ENCODE assay signal across 21 mouse cellular contexts in the genomic region with DNA sequence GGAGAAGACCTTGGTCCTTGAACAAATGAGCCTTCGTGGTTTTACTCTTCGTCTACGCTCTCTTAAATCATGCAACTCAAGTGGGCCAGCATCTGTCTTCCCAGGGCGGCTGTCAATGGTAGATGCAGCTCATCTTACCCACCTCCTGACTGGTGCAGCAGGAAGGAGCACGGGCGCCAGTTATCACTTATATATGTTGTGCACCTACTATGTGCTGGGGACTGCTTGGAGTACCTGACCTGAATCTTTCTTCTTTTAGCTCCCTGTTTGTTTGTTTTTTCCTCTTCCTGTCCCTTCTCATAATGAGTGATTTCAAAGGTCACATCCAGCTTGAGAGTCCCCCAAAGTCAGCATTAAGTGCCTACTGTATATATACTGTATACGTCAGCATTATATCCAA. TPM values are rescaled to one million over a fixed set of nuclear protein-coding genes. Genes with fewer than 3 reads are reported as not detected.
A peak's percentile ranks its signal among the peaks of the same experiment; 100 is the strongest.
DNase-seq lines count a peak whose midpoint lies in the region; ATAC-seq and TF ChIP-seq lines count a peak whose summit lies in the region.
"Had no signal": no experiment of that assay in that cellular context is flagged by ENCODE, and none has a peak within 500 bp of the region (broad histone marks: within the 10 kb centered on the region; RNA-seq: fewer than 3 reads in every experiment).

No protein-coding gene starts in this region.

- H3K36me3 ChIP-seq in CH12.LX (replicated peaks in 1 of 2; ENCODE audit: control insufficient read depth in 1 of 2, insufficient read depth in 1 of 2, low read length in 1 of 2) = peaks cover 0 to under 1% of the 10 kb centered on the region in 2 experiments
- H3K36me3 ChIP-seq in MEL (ENCODE audit: control insufficient read depth in 1 of 2, insufficient read depth in 2 of 2, low read length in 2 of 2) = peaks cover 0 to 3% of the 10 kb centered on the region in 2 experiments; a peak in 2 of 4 replicates
- H3K36me3 ChIP-seq in midbrain, embryonic 14.5 days (ENCODE audit: control insufficient read depth, insufficient read depth, low read length) = no peaks in the 10 kb centered on the region

- H3K27ac ChIP-seq in cerebellum, adult 2 months (ENCODE audit: insufficient read depth, low read length) = no peak overlapping the region
- H3K27ac ChIP-seq in CH12.LX (ENCODE audit: insufficient read depth, low read depth) (no peak overlapping the region), MEL (ENCODE audit: control insufficient read depth, low read depth, low read length) (no peak overlapping the region)
- H3K27ac ChIP-seq in midbrain, embryonic 14.5 days (replicated peaks; ENCODE audit: low read depth, low read length) = no peak overlapping the region

- TF ChIP-seq POLR2A in cerebellum, adult 2 months (IDR thresholded peaks at IDR 0.05; ENCODE audit: borderline replicate concordance, insufficient read depth, low read length) = no peak
- no peak for TF ChIP-seq POLR2A in CH12.LX (IDR thresholded peaks at IDR 0.05; ENCODE audit: low read depth, low read length)
- no peak for TF ChIP-seq POLR2A in MEL (IDR thresholded peaks at IDR 0.05; ENCODE audit: control insufficient read depth in 1 of 2, insufficient read depth in 1 of 2, low read depth in 1 of 2, low read length in 2 of 2, poor library complexity in 1 of 2)

- H3K4me3 ChIP-seq in cerebellum, adult 2 months (replicated peaks; ENCODE audit: insufficient read depth, low read depth, low read length) = no peak overlapping the region
- H3K4me3 ChIP-seq in CH12.LX (replicated peaks in 1 of 3; ENCODE audit: low read depth in 2 of 3, low read length in 2 of 3, poor library complexity in 1 of 3) (no peak overlapping the region), MEL (ENCODE audit: control insufficient read depth in 1 of 2, insufficient read depth in 1 of 2, low read depth in 2 of 2, low read length in 2 of 2) (no peak overlapping the region)
- no peak overlapping the region for H3K4me3 ChIP-seq in midbrain, embryonic 14.5 days (replicated peaks; ENCODE audit: low read depth, low read length)

- in situ Hi-C loops in CH12.LX (cut with MboI; ENCODE audit: low pct_ligation_motif_present, low pct_unique_long_range_greater_than_20kb, low sequenced_read_pairs) = loop anchor here (25.0 kb wide), 1 partner anchor 952 kb away; the partner anchor contains the start of gene Cpsf4l

- H3K79me2 ChIP-seq in CH12.LX (replicated peaks; ENCODE audit: control insufficient read depth, extremely low read depth, insufficient read depth, poor library complexity, severe bottlenecking) = peaks cover 8% of the 10 kb centered on the region
- H3K79me2 ChIP-seq in MEL (ENCODE audit: control insufficient read depth, insufficient read depth, low read length, poor library complexity) = peaks cover 6% of the 10 kb centered on the region

- H3K9ac ChIP-seq in CH12.LX (ENCODE audit: insufficient read depth, low read depth) = no peak overlapping the region
- H3K9ac ChIP-seq in MEL (ENCODE audit: control insufficient read depth, low read depth, low read length, poor library complexity, severe bottlenecking) = no peak overlapping the region
- H3K9ac ChIP-seq in midbrain, embryonic 14.5 days (replicated peaks; ENCODE audit: low read length) = no peak overlapping the region

- peak; percentile 29 for DNase-seq in cerebellum, adult 9-11 months
- DNase-seq in cerebellum, adult 2 months = no peak
- DNase-seq in CH12.LX (ENCODE audit: extremely low read depth) (no peak), MEL (ENCODE audit: low read depth, low spot score) (no peak)
- DNase-seq in adrenal gland, postnatal 36 days = no peak
- DNase-seq in midbrain, embryonic 14.5 days = no peak
- DNase-seq: adrenal gland, adult 2 months; adrenal gland, adult 8-10 months; adrenal gland, postnatal 10 days; adrenal gland, postnatal 14 days; adrenal gland, postnatal 25 days; B cell, adult 2 months; cerebellum, adult 11 months; cerebellum, adult 11-12 months; cerebellum, adult 18-20 months; cerebellum, adult 8-10 months; cerebellum, adult 9-10 months; cerebellum, postnatal 10 days had no signal

- WGBS in cerebellum, adult 2 months = 84% methylated on average over 7 of the region's 7 CpGs
- 87% methylated on average over 7 of the region's 7 CpGs for WGBS in midbrain, embryonic 14.5 days

- ATAC-seq in midbrain, embryonic 14.5 days (ENCODE audit: low FRiP score, low TSS enrichment) = no peak
- ATAC-seq: activated CD4-positive, CD25-positive, alpha-beta regulatory T cell, adult 4 months; CD4-positive, CD25-positive, alpha-beta regulatory T cell, adult 4 months; Patski had no signal

- no peaks in the 10 kb centered on the region for H3K4me1 ChIP-seq in cerebellum, adult 2 months (ENCODE audit: control insufficient read depth, insufficient read depth, low read length)
- H3K4me1 ChIP-seq in CH12.LX (ENCODE audit: control insufficient read depth in 1 of 2, insufficient read depth in 2 of 2) (peaks cover 0 to 8% of the 10 kb centered on the region in 2 experiments; a peak in 1 of 4 replicates), MEL (ENCODE audit: control insufficient read depth in 1 of 2, insufficient read depth in 2 of 2, low read length in 2 of 2) (peaks cover 8 to 10% of the 10 kb centered on the region in 2 experiments; a peak in 3 of 4 replicates)
- H3K4me1 ChIP-seq in midbrain, embryonic 14.5 days (ENCODE audit: control insufficient read depth, insufficient read depth, low read length) = no peaks in the 10 kb centered on the region

- TF ChIP-seq EP300 in CH12.LX (IDR thresholded peaks at IDR 0.05; ENCODE audit: low read length) (no peak), MEL (IDR thresholded peaks at IDR 0.05; ENCODE audit: low read depth in 1 of 2, low read length in 2 of 2) (no peak)

- no peaks in the 10 kb centered on the region for H3K27me3 ChIP-seq in cerebellum, adult 2 months (ENCODE audit: control insufficient read depth, insufficient read depth, low read length)
- H3K27me3 ChIP-seq in CH12.LX (replicated peaks) (peaks cover 43% of the 10 kb centered on the region), MEL (ENCODE audit: control insufficient read depth in 1 of 2, insufficient read depth in 2 of 2, low read length in 2 of 2) (no peaks in the 10 kb centered on the region)
- H3K27me3 ChIP-seq in midbrain, embryonic 14.5 days (ENCODE audit: control insufficient read depth, insufficient read depth, low read length) = no peaks in the 10 kb centered on the region

- no peaks in the 10 kb centered on the region for H3K9me3 ChIP-seq in CH12.LX (replicated peaks; ENCODE audit: low read length)
- no peaks in the 10 kb centered on the region for H3K9me3 ChIP-seq in MEL (replicated peaks; ENCODE audit: insufficient read depth, low read length)
- H3K9me3 ChIP-seq in midbrain, embryonic 14.5 days (ENCODE audit: control insufficient read depth, low read length) = no peaks in the 10 kb centered on the region

- no peak overlapping the region for H3K4me2 ChIP-seq in CH12.LX (ENCODE audit: insufficient read depth, low read depth, poor library complexity, severe bottlenecking)
- H3K4me2 ChIP-seq in midbrain, embryonic 14.5 days (ENCODE audit: low read length) = no peak overlapping the region

- dilution Hi-C loops in CH12.LX (cut with MboI; ENCODE audit: extremely low pct_ligation_motif_present, extremely low pct_unique_long_range_greater_than_20kb, low sequenced_read_pairs) = no loop called here

- TF ChIP-seq CTCF in cerebellum, adult 2 months (IDR thresholded peaks at IDR 0.05; ENCODE audit: borderline replicate concordance, insufficient read depth, low read depth, low read length) = no peak
- TF ChIP-seq CTCF in CH12.LX (conservative IDR thresholded peaks at IDR 0.05 in 1 of 2, IDR thresholded peaks at IDR 0.05 in 1 of 2; ENCODE audit: low read depth in 2 of 2, low read length in 2 of 2) (no peak), MEL (IDR thresholded peaks at IDR 0.05 in 2 of 3, conservative IDR thresholded peaks at IDR 0.05 in 1 of 3; ENCODE audit: control insufficient read depth in 1 of 3, insufficient read depth in 1 of 3, low read depth in 2 of 3, low read length in 3 of 3, poor library complexity in 1 of 3, severe bottlenecking in 1 of 3) (no peak)

- TF ChIP-seq RAD21 in CH12.LX (IDR thresholded peaks at IDR 0.05; ENCODE audit: low read depth, low read length) (no peak), MEL (IDR thresholded peaks at IDR 0.05; ENCODE audit: low read depth, low read length) (no peak)

TF ChIP-seq in CH12.LX, 34 proteins besides CTCF, POLR2A, EP300 and RAD21:
- TF ChIP-seq HCFC1 (IDR thresholded peaks at IDR 0.05; ENCODE audit: low read depth, low read length) (no peak), ZKSCAN1 (IDR thresholded peaks at IDR 0.05; ENCODE audit: borderline replicate concordance, low read depth, low read length) (peak; percentile 59)

TF ChIP-seq in MEL, 35 proteins besides CTCF, POLR2A, EP300 and RAD21:
- TF ChIP-seq ZKSCAN1 (IDR thresholded peaks at IDR 0.05; ENCODE audit: low read depth, low read length) = peak; percentile 84
- no peak for TF ChIP-seq POLR2AphosphoS5 (IDR thresholded peaks at IDR 0.05; ENCODE audit: borderline replicate concordance, low read depth, low read length)

RNA-seq across cellular contexts. Expression of gene Rpl38, which starts 4.2 kb away (rescaled TPM):
- 1,362 and 1,509 TPM in 2 replicates for polyA plus RNA-seq in cerebellum, adult 2 months (2012; rRNA removed)
- 5,484 and 5,556 TPM in 2 replicates for total RNA-seq in CH12.LX (2012; rRNA removed)
- 3,381 and 4,204 TPM in 2 replicates for total RNA-seq in CH12.LX (2014; rRNA removed)
- 1,021 and 1,435 TPM in 2 replicates for polyA plus RNA-seq in CH12.LX (2012; ENCODE audit: insufficient read length, low read depth)
- total RNA-seq in MEL (2012; rRNA removed) = 4,892 and 5,142 TPM in 2 replicates
- polyA plus RNA-seq in MEL (2012; ENCODE audit: insufficient read depth in 1 of 2, insufficient read length in 2 of 2, low read depth in 1 of 2, low replicate concordance in 2 of 2, missing spikeins in 1 of 2) = 1,000 to 10,000 TPM in 1 of 2 experiments, 100 to 1,000 TPM in 1; 851 to 1,236 TPM
- total RNA-seq in adrenal gland, postnatal 36 days (2021) = 1,000 to 10,000 TPM; 1,120 to 1,187 TPM
- 707 and 859 TPM in 2 replicates for polyA plus RNA-seq in midbrain, embryonic 14.5 days (2014; fragmentation: Nextera tagmentation; extraction: Ambion mirVana)

RNA-seq across cellular contexts. Expression of gene Ttyh2, which starts 11.1 kb away (rescaled TPM):
- 81.2 and 92.5 TPM in 2 replicates for polyA plus RNA-seq in cerebellum, adult 2 months (2012; rRNA removed)
- total RNA-seq in CH12.LX (2012; rRNA removed) (1.4 TPM in 2 replicates), CH12.LX (2014; rRNA removed) (0.82 and 1.2 TPM in 2 replicates), MEL (2012; rRNA removed) (9.7 and 10.4 TPM in 2 replicates)
- polyA plus RNA-seq in CH12.LX (2012; ENCODE audit: insufficient read length, low read depth) (2.4 TPM in 2 replicates), MEL (2012; ENCODE audit: insufficient read depth in 1 of 2, insufficient read length in 2 of 2, low read depth in 1 of 2, low replicate concordance in 2 of 2, missing spikeins in 1 of 2) (1 to 10 TPM in 1 of 2 experiments, not detected in 1; 7.2 TPM)
- 100 to 1,000 TPM in 1 of 2 experiments, 10 to 100 TPM in 1; 64.3 to 124 TPM for total RNA-seq in adrenal gland, postnatal 36 days (2021)
- 25.2 and 31.0 TPM in 2 replicates for polyA plus RNA-seq in midbrain, embryonic 14.5 days (2014; fragmentation: Nextera tagmentation; extraction: Ambion mirVana)
